Mouse (Mus musculus): ENCODE data around the gene Serpinf2. TPM values are rescaled to one million over a fixed set of nuclear protein-coding genes. Genes with fewer than 3 reads are reported as not detected.
"Not testable (repeated sequence)": the region's sequence is repeated elsewhere in the genome, so short reads cannot be mapped to it uniquely, and the experiment has no call there.

Gene Serpinf2
- total RNA-seq, 1 experiment from 2014 or later, result not detected

DNA sequence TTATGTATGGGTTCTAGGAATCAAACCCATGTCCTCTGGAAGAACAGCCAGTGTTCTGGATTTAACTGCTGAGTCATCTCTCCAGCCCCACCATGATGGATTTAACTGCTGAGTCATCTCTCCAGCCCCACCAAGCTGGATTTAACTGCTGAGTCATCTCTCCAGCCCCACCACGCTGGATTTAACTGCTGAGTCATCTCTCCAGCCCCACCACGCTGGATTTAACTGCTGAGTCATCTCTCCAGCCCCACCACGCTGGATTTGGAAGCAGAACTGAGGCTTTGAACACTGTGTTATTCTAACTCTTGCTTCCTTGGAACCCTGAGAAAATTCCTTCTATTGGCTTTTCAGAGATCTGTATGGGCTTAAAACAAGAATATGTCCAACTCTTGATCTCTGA lies 55.9 kb downstream of the Serpinf2 start:
- DNase-seq, result not testable (repeated sequence)

Small RNAs within 50 kb of the gene (microRNA-seq; reads per million reads assigned to microRNA genes)
- 15,879 to 37,126 reads per million in 2 experiments for gene Mir22

Other genes with a start within 250 kb of the Serpinf2 start
- gene Dph1, start 248.3 kb downstream of the Serpinf2 start, total RNA-seq (2021), result 29.2 and 34.4 TPM in 2 replicates
- gene Rtn4rl1, start 245.8 kb downstream of the Serpinf2 start, total RNA-seq (2021), result 37.8 and 42.2 TPM in 2 replicates
- gene Rpa1, start 91.3 kb downstream of the Serpinf2 start, total RNA-seq (2021), result 45.4 and 59.6 TPM in 2 replicates
- 7.0 and 9.3 TPM in 2 replicates for gene Smyd4, start 91.2 kb downstream of the Serpinf2 start, total RNA-seq (2021)
- gene Serpinf1, start 16.9 kb downstream of the Serpinf2 start, total RNA-seq (2021), result 12.4 and 23.9 TPM in 2 replicates
- gene Wdr81, start 15.1 kb upstream of the Serpinf2 start, total RNA-seq (2021), result 21.9 and 23.5 TPM in 2 replicates
- 16.2 and 16.8 TPM in 2 replicates for gene Tlcd2, start 22.1 kb upstream of the Serpinf2 start, total RNA-seq (2021)
- gene Prpf8, start 47.2 kb upstream of the Serpinf2 start, total RNA-seq (2021), result 147 and 166 TPM in 2 replicates
- gene Rilp, start 70.5 kb upstream of the Serpinf2 start, total RNA-seq (2021), result 12.7 and 14.6 TPM in 2 replicates
- gene Scarf1, start 73.9 kb upstream of the Serpinf2 start, total RNA-seq (2021), result 9.4 and 10.0 TPM in 2 replicates
- gene Slc43a2, start 92.1 kb upstream of the Serpinf2 start, total RNA-seq (2021), result 23.0 and 24.0 TPM in 2 replicates
- gene Pitpna, start 148.5 kb upstream of the Serpinf2 start, total RNA-seq (2021), result 182 and 184 TPM in 2 replicates
- 40.6 and 61.6 TPM in 2 replicates for gene Inpp5k, start 191.4 kb upstream of the Serpinf2 start, total RNA-seq (2021)
- gene Myo1c, start 210.9 kb upstream of the Serpinf2 start, total RNA-seq (2021), result 157 and 166 TPM in 2 replicates
- 112 and 117 TPM in 2 replicates for gene Crk, start 239.7 kb upstream of the Serpinf2 start, total RNA-seq (2021)